Mouse (Mus musculus) MEL (cell line): Measurements from ENCODE around the gene Slc2a13. TPM values are rescaled to one million over a fixed set of nuclear protein-coding genes. Genes with fewer than 3 reads are reported as not detected.

ENCODE experiments used
- DNase-seq: peaks from one replicate; pipeline ENCODE4 v3.0.0; 2011; ENCODE audit warnings: low read depth, low spot score
- H3K27ac ChIP-seq: 2 replicates; pipeline ENCODE4 v1.5.1; 2012; ENCODE audit warnings: low read depth, mild to moderate bottlenecking, control low read depth, low read length, moderate library complexity; ENCODE audit not compliant: control insufficient read depth
- H3K27me3 ChIP-seq, 2 experiments: fragments of 150-350 bp in 1 of 2; sonication (generic) in 1 of 2; 2 replicates each; pipeline ENCODE4 v1.6.1; 2012; ENCODE audit warnings: low read length in 2 of 2, mild to moderate bottlenecking in 2 of 2, improper control_type of control experiment in 1 of 2, moderate library complexity in 1 of 2; ENCODE audit not compliant: insufficient read depth in 2 of 2, control insufficient read depth in 1 of 2
- H3K36me3 ChIP-seq, 2 experiments: 2 replicates each; pipeline ENCODE4 v1.6.1; 2012 to 2014; ENCODE audit warnings: low read length in 2 of 2, improper control_type of control experiment in 1 of 2, inconsistent platforms in 1 of 2, mild to moderate bottlenecking in 1 of 2; ENCODE audit not compliant: insufficient read depth in 2 of 2, control insufficient read depth in 1 of 2
- H3K4me1 ChIP-seq, 2 experiments: fragments of 150-350 bp in 1 of 2; sonication (generic) in 1 of 2; 2 replicates each; pipeline ENCODE4 v1.6.1; 2012; ENCODE audit warnings: low read length in 2 of 2, improper control_type of control experiment in 1 of 2, mild to moderate bottlenecking in 1 of 2; ENCODE audit not compliant: insufficient read depth in 2 of 2, control insufficient read depth in 1 of 2
- H3K4me3 ChIP-seq, 2 experiments: fragments of 150-350 bp in 1 of 2; sonication (generic) in 1 of 2; 2 replicates each; pipeline ENCODE4 v1.5.1; 2012; ENCODE audit warnings: low read depth in 2 of 2, low read length in 2 of 2, mild to moderate bottlenecking in 2 of 2, moderate library complexity in 2 of 2, control low read depth in 1 of 2, improper control_type of control experiment in 1 of 2; ENCODE audit not compliant: control insufficient read depth in 1 of 2, insufficient read depth in 1 of 2
- H3K79me2 ChIP-seq: 2 replicates; pipeline ENCODE4 v1.6.1; 2012; ENCODE audit warnings: mild to moderate bottlenecking, low read length, moderate library complexity; ENCODE audit not compliant: control insufficient read depth, poor library complexity, insufficient read depth
- H3K9ac ChIP-seq: 2 replicates; pipeline ENCODE4 v1.6.1; 2012; ENCODE audit warnings: low read depth, mild to moderate bottlenecking, control low read depth, low read length, moderate library complexity; ENCODE audit not compliant: control insufficient read depth, poor library complexity, severe bottlenecking
- H3K9me3 ChIP-seq: fragments of 150-350 bp; sonication (generic); replicated peaks from 2 replicates; pipeline ENCODE4 v1.6.1; 2012; ENCODE audit warnings: mild to moderate bottlenecking, low read length, improper control_type of control experiment, moderate library complexity; ENCODE audit not compliant: insufficient read depth
- CTCF ChIP-seq, 3 experiments: IDR thresholded peaks in 2 of 3; conservative IDR thresholded peaks in 1 of 3; 2 replicates each; pipeline ENCODE4 v1.5.1; 2011 to 2012; ENCODE audit warnings: low read length in 3 of 3, low read depth in 2 of 3, mild to moderate bottlenecking in 2 of 3, improper control_type of control experiment in 1 of 3, inconsistent platforms in 1 of 3, mixed read lengths in 1 of 3, moderate library complexity in 1 of 3; ENCODE audit not compliant: control insufficient read depth in 1 of 3, insufficient read depth in 1 of 3, poor library complexity in 1 of 3, severe bottlenecking in 1 of 3
- ETS1 ChIP-seq: IDR thresholded peaks from 2 replicates; pipeline ENCODE4 v1.6.1; 2012; ENCODE audit warnings: low read depth, mild to moderate bottlenecking, inconsistent platforms, low read length, improper control_type of control experiment, moderate library complexity
- GABPA ChIP-seq: IDR thresholded peaks from 2 replicates; pipeline ENCODE4 v1.6.1; 2012; ENCODE audit warnings: low read depth, mild to moderate bottlenecking, inconsistent platforms, low read length, improper control_type of control experiment, moderate library complexity
- GATA1 ChIP-seq: IDR thresholded peaks from 2 replicates; pipeline ENCODE4 v1.6.1; 2011; ENCODE audit warnings: low read depth, low read length, improper control_type of control experiment
- HCFC1 ChIP-seq: IDR thresholded peaks from 2 replicates; pipeline ENCODE4 v1.6.1; 2012; ENCODE audit warnings: low read depth, mild to moderate bottlenecking, inconsistent platforms, low read length, improper control_type of control experiment, moderate library complexity
- MAFK ChIP-seq: IDR thresholded peaks from 2 replicates; pipeline ENCODE4 v1.6.1; 2011; ENCODE audit warnings: low read depth, mild to moderate bottlenecking, low read length, improper control_type of control experiment, borderline replicate concordance
- MYB ChIP-seq: IDR thresholded peaks from 2 replicates; pipeline ENCODE4 v1.6.1; 2011; ENCODE audit warnings: mild to moderate bottlenecking, low read depth, low read length, improper control_type of control experiment
- NRF1 ChIP-seq: IDR thresholded peaks from 2 replicates; pipeline ENCODE4 v1.6.1; 2014; ENCODE audit warnings: low read depth, mild to moderate bottlenecking, inconsistent platforms, low read length, improper control_type of control experiment, moderate library complexity; ENCODE audit not compliant: poor library complexity, insufficient read depth, severe bottlenecking
- POLR2A ChIP-seq, 2 experiments: IDR thresholded peaks; 2 replicates each; pipeline ENCODE4 v1.6.1; 2011 to 2012; ENCODE audit warnings: low read length in 2 of 2, mild to moderate bottlenecking in 2 of 2, control low read depth in 1 of 2, improper control_type of control experiment in 1 of 2, low read depth in 1 of 2, moderate library complexity in 1 of 2; ENCODE audit not compliant: control insufficient read depth in 1 of 2, insufficient read depth in 1 of 2, poor library complexity in 1 of 2
- POLR2AphosphoS2 ChIP-seq: IDR thresholded peaks from 2 replicates; pipeline ENCODE4 v1.6.1; 2011; ENCODE audit warnings: low read length, improper control_type of control experiment
- SIN3A ChIP-seq: IDR thresholded peaks from 2 replicates; pipeline ENCODE4 v1.6.1; 2012; ENCODE audit warnings: low read length, improper control_type of control experiment, inconsistent platforms
- SMC3 ChIP-seq: IDR thresholded peaks from 2 replicates; pipeline ENCODE4 v1.6.1; 2011; ENCODE audit warnings: low read depth, low read length, improper control_type of control experiment
- USF1 ChIP-seq: IDR thresholded peaks from 2 replicates; pipeline ENCODE4 v1.6.1; 2014; ENCODE audit warnings: low read depth, mild to moderate bottlenecking, inconsistent platforms, low read length, improper control_type of control experiment, moderate library complexity
- ZKSCAN1 ChIP-seq: IDR thresholded peaks from 2 replicates; pipeline ENCODE4 v1.6.1; 2012; ENCODE audit warnings: low read depth, mild to moderate bottlenecking, inconsistent platforms, low read length, improper control_type of control experiment, moderate library complexity
- ZNF384 ChIP-seq: IDR thresholded peaks from 2 replicates; pipeline ENCODE4 v1.6.1; 2012; ENCODE audit warnings: low read depth, mild to moderate bottlenecking, inconsistent platforms, low read length, improper control_type of control experiment
- polyA plus RNA-seq, 2 experiments: library from polyadenylated mRNA; stranded (reverse) in 1 of 2; unstranded in 1 of 2; fragments of >175 nt in 1 of 2; fragments of >200 nt in 1 of 2; gene quantifications; 2 replicates each; pipeline versions ENCODE4 v1.2.1 to v1.2.4; 2012; ENCODE audit warnings: low replicate concordance in 2 of 2, low read depth in 1 of 2; ENCODE audit not compliant: insufficient read length in 2 of 2, insufficient read depth in 1 of 2, missing spikeins in 1 of 2
- total RNA-seq: library from RNA; depleted of rRNA; stranded (reverse); fragments of 300-350 nt; gene quantifications from 2 replicates; pipeline ENCODE4 v1.2.3, GENCODE M21; 2012

The Slc2a13 gene
- total and polyA plus RNA-seq, 3 experiments = not detected

- Histone ChIP-seq H3K36me3 (no peaks in the 10 kb centered on the region), H3K9ac (no peak overlapping the region), H3K27ac (no peak overlapping the region), H3K79me2 (no peaks in the 10 kb centered on the region), H3K27me3 (no peaks in the 10 kb centered on the region), H3K4me1 (no peaks in the 10 kb centered on the region), H3K9me3 (no peaks in the 10 kb centered on the region), H3K4me3 (no peak overlapping the region)
- TF ChIP-seq HCFC1 = no peak
- peak; percentile 86 for TF ChIP-seq ZNF384
- TF ChIP-seq SMC3 = no peak
- TF ChIP-seq MAFK = no peak
- no peak for TF ChIP-seq MYB
- no peak for TF ChIP-seq POLR2AphosphoS2
- TF ChIP-seq ETS1 = no peak
- TF ChIP-seq GABPA = no peak
- no peak for TF ChIP-seq POLR2A (IDR thresholded peaks at IDR 0.05; ENCODE audit: control insufficient read depth in 1 of 2, insufficient read depth in 1 of 2, low read depth in 1 of 2, low read length in 2 of 2, poor library complexity in 1 of 2)
- TF ChIP-seq NRF1 = no peak
- peak in 1 of 3 experiments; percentile 15; a peak in 1 of 6 replicates for TF ChIP-seq CTCF (IDR thresholded peaks at IDR 0.05 in 2 of 3, conservative IDR thresholded peaks at IDR 0.05 in 1 of 3; ENCODE audit: control insufficient read depth in 1 of 3, insufficient read depth in 1 of 3, low read depth in 2 of 3, low read length in 3 of 3, poor library complexity in 1 of 3, severe bottlenecking in 1 of 3)
- no peak for TF ChIP-seq ZKSCAN1
- DNase-seq = no peak
Observed at GRCm38 (mm10) chr15:91252956-91253355, 320.1 kb downstream of the Slc2a13 start.

DNA sequence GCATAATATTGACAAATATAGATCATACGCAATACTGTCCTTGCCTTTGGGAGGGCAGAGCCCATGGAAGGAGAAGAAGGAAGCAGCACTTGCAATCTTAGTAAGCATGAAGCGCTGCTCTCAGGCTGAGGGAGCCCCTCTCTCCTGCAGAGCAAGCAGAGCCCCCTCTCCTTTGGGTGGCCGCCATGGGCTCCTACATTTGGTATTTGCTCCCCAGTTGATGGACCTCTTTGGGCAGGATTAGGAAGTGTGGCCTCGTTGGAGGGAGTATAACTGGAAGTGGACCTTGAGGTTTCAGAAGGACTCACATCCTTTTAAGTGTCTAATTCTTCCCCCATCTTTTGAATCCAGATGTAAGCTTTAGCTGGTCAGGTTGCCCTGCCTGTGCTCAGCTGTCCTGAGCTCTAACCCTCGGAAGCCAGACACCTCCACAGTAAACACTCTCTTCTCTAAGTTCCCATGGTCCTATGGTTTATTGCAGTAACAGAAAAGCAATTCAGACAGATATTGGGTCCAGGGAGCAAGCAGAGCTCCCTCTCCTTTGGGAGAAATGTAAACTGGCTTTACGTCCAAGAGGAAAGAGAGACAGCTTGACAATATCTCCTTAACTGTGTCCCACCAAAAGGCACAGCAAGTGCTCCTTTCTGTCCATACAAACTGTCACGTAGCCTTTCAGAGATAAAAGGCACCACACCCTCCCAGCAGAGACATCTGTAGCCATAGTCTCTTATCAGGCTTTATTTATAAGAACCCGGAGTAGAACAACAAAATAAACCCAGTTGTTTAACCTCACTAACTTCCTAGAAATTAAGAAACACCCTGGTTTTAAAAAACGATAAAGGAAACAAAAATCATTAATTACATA lies 321.3 kb downstream of the Slc2a13 start:
- Histone ChIP-seq H3K4me1 (no peaks in the 10 kb centered on the region), H3K79me2 (no peaks in the 10 kb centered on the region), H3K36me3 (no peaks in the 10 kb centered on the region), H3K4me3 (no peak overlapping the region), H3K27ac (no peak overlapping the region), H3K27me3 (no peaks in the 10 kb centered on the region), H3K9ac (no peak overlapping the region), H3K9me3 (no peaks in the 10 kb centered on the region)
- DNase-seq = no peak
- TF ChIP-seq SIN3A (no peak), ZNF384 (no peak), CTCF (IDR thresholded peaks at IDR 0.05 in 2 of 3, conservative IDR thresholded peaks at IDR 0.05 in 1 of 3; ENCODE audit: control insufficient read depth in 1 of 3, insufficient read depth in 1 of 3, low read depth in 2 of 3, low read length in 3 of 3, poor library complexity in 1 of 3, severe bottlenecking in 1 of 3) (no peak), POLR2A (IDR thresholded peaks at IDR 0.05; ENCODE audit: control insufficient read depth in 1 of 2, insufficient read depth in 1 of 2, low read depth in 1 of 2, low read length in 2 of 2, poor library complexity in 1 of 2) (no peak), GATA1 (no peak), USF1 (no peak)
